Mouse (Mus musculus) liver (tissue): ENCODE results near the gene Krt87.

Experiments used
- DNase-seq: peaks from one replicate; pipeline ENCODE4 v3.0.0-alpha.2; 2020; ENCODE audit warnings: mixed read lengths

Krt87 gene

GRCm38 (mm10) chr15:101414807-101415565 lies 23.6 kb downstream of the Krt87 start:
- no peak for DNase-seq

- no peak for DNase-seq
Observed at GRCm38 (mm10) chr15:101413916-101414635, 24.5 kb downstream of the Krt87 start.

GRCm38 (mm10) chr15:101412188-101412587 lies 26.4 kb downstream of the Krt87 start:
- DNase-seq, result no peak

- no peak for DNase-seq
Observed at GRCm38 (mm10) chr15:101410775-101411174, 27.8 kb downstream of the Krt87 start, which contains the start of gene Krt7. Gene Krt7, plus strand, starts transcription at chr15:101411043.

- no peak for DNase-seq
Observed at GRCm38 (mm10) chr15:101398269-101398668, 40.3 kb downstream of the Krt87 start.

- no peak for DNase-seq
Observed at GRCm38 (mm10) chr15:101397683-101398082, 40.9 kb downstream of the Krt87 start.

- no peak for DNase-seq
Observed at GRCm38 (mm10) chr15:101396921-101397320, 41.7 kb downstream of the Krt87 start.

GRCm38 (mm10) chr15:101396466-101396865 lies 42.1 kb downstream of the Krt87 start:
- no peak for DNase-seq

- no peak for DNase-seq
Observed at GRCm38 (mm10) chr15:101394908-101395307, 43.7 kb downstream of the Krt87 start.

- no peak for DNase-seq
Observed at GRCm38 (mm10) chr15:101392251-101392650, 46.4 kb downstream of the Krt87 start.

GRCm38 (mm10) chr15:101390203-101390602 lies 48.4 kb downstream of the Krt87 start:
- DNase-seq, result no peak

GRCm38 (mm10) chr15:101388034-101388541 lies 50.5 kb downstream of the Krt87 start:
- peak; percentile 35 for DNase-seq

- no peak for DNase-seq
Observed at GRCm38 (mm10) chr15:101387176-101387575, 51.4 kb downstream of the Krt87 start.

GRCm38 (mm10) chr15:101385064-101385463 lies 53.5 kb downstream of the Krt87 start:
- no peak for DNase-seq

- no peak for DNase-seq
Observed at GRCm38 (mm10) chr15:101384610-101385009, 54.0 kb downstream of the Krt87 start.

GRCm38 (mm10) chr15:101382811-101383210 lies 55.8 kb downstream of the Krt87 start:
- DNase-seq, result no peak

GRCm38 (mm10) chr15:101381758-101382157 lies 56.8 kb downstream of the Krt87 start:
- DNase-seq, result no peak
